ENCODE assay signal across 8 mouse cellular contexts in the genomic region with DNA sequence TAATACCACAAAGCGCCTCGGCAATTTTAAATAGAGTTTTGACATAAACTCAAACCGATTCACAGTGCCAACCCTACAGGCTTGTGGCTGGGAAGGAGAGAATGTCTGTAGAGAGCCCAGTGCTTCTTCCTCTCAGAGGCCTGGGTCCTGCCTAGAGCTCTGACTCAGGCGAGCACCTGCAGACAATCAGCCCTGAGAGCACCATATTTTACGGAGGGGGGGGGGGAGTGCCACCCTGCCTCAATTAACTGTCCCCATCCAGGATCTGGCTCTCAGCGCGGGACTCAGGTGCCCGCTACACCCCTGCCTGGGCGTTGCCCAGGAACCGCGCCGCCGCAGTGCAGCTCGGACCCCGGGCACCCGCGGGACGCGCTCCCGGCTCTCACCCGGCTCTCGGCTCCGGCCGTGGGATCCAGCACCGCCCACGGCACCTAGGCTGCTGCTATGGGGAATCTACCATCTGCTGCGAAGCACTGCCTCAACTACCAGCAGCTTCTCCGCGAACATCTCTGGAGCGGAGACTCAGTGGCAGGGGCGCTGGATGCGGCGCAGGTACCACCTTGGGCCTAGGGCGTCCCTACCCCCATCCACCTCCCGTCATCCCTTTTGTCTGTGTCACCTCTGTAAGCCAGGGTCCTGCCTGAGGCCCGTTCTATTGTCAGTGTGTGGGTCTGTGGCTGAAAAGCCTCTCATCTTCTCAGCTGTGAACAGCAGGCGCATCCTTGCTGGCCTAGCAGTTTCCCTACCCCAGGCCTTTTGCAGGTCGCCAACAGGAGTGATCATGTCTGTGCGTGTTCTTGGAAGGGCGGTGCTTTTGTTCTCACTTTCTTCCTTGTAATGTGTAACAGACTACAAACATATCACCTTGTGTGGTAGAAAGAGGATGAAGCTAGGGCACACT. TPM values are rescaled to one million over a fixed set of nuclear protein-coding genes. Genes with fewer than 3 reads are reported as not detected.
DNase-seq lines count a peak whose midpoint lies in the region; ATAC-seq and TF ChIP-seq lines count a peak whose summit lies in the region.
"Had no signal": no experiment of that assay in that cellular context is flagged by ENCODE, and none has a peak within 500 bp of the region (broad histone marks: within the 10 kb centered on the region; RNA-seq: fewer than 3 reads in every experiment).

A gene (plus strand): TSS at position 225 of the 901 bp plus-strand sequence.

- peak within 1 kb of the TSS; percentile 80 for H3K4me2 ChIP-seq in midbrain, embryonic 16.5 days (ENCODE audit: low read length)

- peaks cover 18% of the 10 kb centered on the region for H3K27me3 ChIP-seq in E14TG2a.4 (ENCODE audit: insufficient read depth, low read length)
- H3K27me3 ChIP-seq in midbrain, embryonic 16.5 days (ENCODE audit: control insufficient read depth, insufficient read depth, low read depth, low read length), result no peaks in the 10 kb centered on the region

- peak within 1 kb of the TSS; percentile 80 for H3K4me3 ChIP-seq in E14TG2a.4 (replicated peaks; ENCODE audit: low read length)
- peak within 1 kb of the TSS; percentile 59 for H3K4me3 ChIP-seq in midbrain, embryonic 16.5 days (ENCODE audit: low read depth, low read length)

- H3K9me3 ChIP-seq in E14TG2a.4 (ENCODE audit: low read length), result no peaks in the 10 kb centered on the region
- no peaks in the 10 kb centered on the region; the same call in 1 of the 2 replicates for H3K9me3 ChIP-seq in midbrain, embryonic 16.5 days (replicated peaks; ENCODE audit: control insufficient read depth, low read length, poor library complexity, severe bottlenecking)

- DNase-seq in B cell, adult 2 months, result peak; percentile 19 to 20
- peak; percentile 84 to 86 for DNase-seq in cerebellum, postnatal 25 days
- peak; percentile 44 to 81 for DNase-seq in left cerebral cortex, adult 9 months (ENCODE audit: low spot score in 2 of 2)
- peak; percentile 32 for DNase-seq in testis, postnatal 14 days (ENCODE audit: low spot score)

- no peak for TF ChIP-seq CTCF in E14TG2a.4 (conservative IDR thresholded peaks at IDR 0.05; ENCODE audit: low read length)

- peaks cover 7% of the 10 kb centered on the region; the same call in 1 of the 2 replicates for H3K4me1 ChIP-seq in E14TG2a.4 (replicated peaks; ENCODE audit: low read depth, low read length)
- H3K4me1 ChIP-seq in midbrain, embryonic 16.5 days (ENCODE audit: control insufficient read depth, insufficient read depth, low read length), result peaks cover 6% of the 10 kb centered on the region

- 2% methylated on average over 40 of the region's 40 CpGs for WGBS in midbrain, embryonic 16.5 days

- no peaks in the 10 kb centered on the region for H3K36me3 ChIP-seq in E14TG2a.4 (ENCODE audit: insufficient read depth, low read length)
- no peaks in the 10 kb centered on the region for H3K36me3 ChIP-seq in midbrain, embryonic 16.5 days (ENCODE audit: control insufficient read depth, insufficient read depth, low read length)

- ATAC-seq in granulocyte monocyte progenitor cell, adult 5-6 weeks (replicated peaks; ENCODE audit: poor library complexity, severe bottlenecking), result peak; percentile 42
- peak; percentile 94 for ATAC-seq in midbrain, embryonic 16.5 days

- peak within 1 kb of the TSS; percentile 95 for H3K27ac ChIP-seq in midbrain, embryonic 16.5 days (ENCODE audit: low read length)

- peak within 1 kb of the TSS; percentile 89 for H3K9ac ChIP-seq in midbrain, embryonic 16.5 days (ENCODE audit: low read depth, low read length)

RNA-seq across cellular contexts. Expression of the gene that starts here (rescaled TPM):
- not detected in 2 replicates for total RNA-seq in granulocyte monocyte progenitor cell, adult 5-6 weeks (2014; fragmentation: Nextera tagmentation)
- total RNA-seq in granulocyte monocyte progenitor cell, adult 5-6 weeks (2017), result not detected in 2 replicates
- polyA plus RNA-seq in midbrain, embryonic 16.5 days (2015; fragmentation: Nextera tagmentation; extraction: Ambion mirVana), result 24.4 and 30.6 TPM in 2 replicates
- total RNA-seq: hematopoietic stem cell, adult 5-6 weeks had no signal

Comparison
In these comparisons a context has a peak if more than half of its experiments do, and no peak if none do; other contexts are left out.
1. Peak in every context shown above with its lines: DNase-seq, ATAC-seq, H3K4me3 ChIP-seq and H3K27ac ChIP-seq.
2. Peak in ATAC-seq in granulocyte monocyte progenitor cell, adult 5-6 weeks; RNA of the gene not detected or under 1 TPM.
3. DNase-seq: peak in every context shown above with its lines; median percentile 85 in cerebellum, postnatal 25 days; 62 in left cerebral cortex, adult 9 months; 32 in testis, postnatal 14 days; 20 in B cell, adult 2 months.